Mouse (Mus musculus): ENCODE measurements around the gene Tet3. TPM values are rescaled to one million over a fixed set of nuclear protein-coding genes. Genes with fewer than 3 reads are reported as not detected.

Tet3 gene
- polyA plus RNA-seq, 1 experiment = 32.6 TPM

DNA sequence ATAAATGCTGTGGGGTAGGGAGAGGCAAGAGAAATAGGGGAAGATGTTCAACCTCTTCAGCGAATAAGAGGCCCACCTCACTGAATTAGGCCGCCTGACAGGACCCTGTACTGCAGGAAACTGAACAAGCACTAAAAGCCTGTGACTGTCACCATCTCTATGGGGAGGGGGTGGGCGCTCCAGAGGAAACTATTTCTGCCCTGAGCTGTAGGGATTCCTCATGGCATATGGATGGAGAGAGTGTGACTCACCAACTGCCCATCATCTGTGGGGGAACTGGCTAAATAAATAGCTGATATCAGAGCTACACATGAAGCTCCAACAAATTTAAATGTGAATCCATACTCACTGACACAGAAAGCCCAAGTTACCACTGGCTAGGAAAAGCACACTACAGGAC lies 87.5 kb downstream of the Tet3 start:
- Histone ChIP-seq H3K4me1 (replicated peaks; ENCODE audit: control insufficient read depth, insufficient read depth, low read length) (no peaks in the 10 kb centered on the region), H3K36me3 (ENCODE audit: control insufficient read depth, insufficient read depth, low read length) (peaks cover 88% of the 10 kb centered on the region), H3K4me3 (ENCODE audit: control insufficient read depth, insufficient read depth, low read length) (no peak overlapping the region), H3K27ac (ENCODE audit: control insufficient read depth, insufficient read depth, low read length) (no peak overlapping the region), H3K27me3 (ENCODE audit: control insufficient read depth, insufficient read depth, low read length) (no peaks in the 10 kb centered on the region)
- WGBS = 97% methylated on average over 3 of the region's 3 CpGs
- TF ChIP-seq CTCF (IDR thresholded peaks at IDR 0.05; ENCODE audit: borderline replicate concordance, control insufficient read depth, extremely low read depth, insufficient read depth, low read length, poor library complexity) = no peak
- TF ChIP-seq POLR2A (IDR thresholded peaks at IDR 0.05; ENCODE audit: control insufficient read depth, extremely low read depth, insufficient read depth, low read length, poor library complexity) = no peak
- DNase-seq = no peak

DNA sequence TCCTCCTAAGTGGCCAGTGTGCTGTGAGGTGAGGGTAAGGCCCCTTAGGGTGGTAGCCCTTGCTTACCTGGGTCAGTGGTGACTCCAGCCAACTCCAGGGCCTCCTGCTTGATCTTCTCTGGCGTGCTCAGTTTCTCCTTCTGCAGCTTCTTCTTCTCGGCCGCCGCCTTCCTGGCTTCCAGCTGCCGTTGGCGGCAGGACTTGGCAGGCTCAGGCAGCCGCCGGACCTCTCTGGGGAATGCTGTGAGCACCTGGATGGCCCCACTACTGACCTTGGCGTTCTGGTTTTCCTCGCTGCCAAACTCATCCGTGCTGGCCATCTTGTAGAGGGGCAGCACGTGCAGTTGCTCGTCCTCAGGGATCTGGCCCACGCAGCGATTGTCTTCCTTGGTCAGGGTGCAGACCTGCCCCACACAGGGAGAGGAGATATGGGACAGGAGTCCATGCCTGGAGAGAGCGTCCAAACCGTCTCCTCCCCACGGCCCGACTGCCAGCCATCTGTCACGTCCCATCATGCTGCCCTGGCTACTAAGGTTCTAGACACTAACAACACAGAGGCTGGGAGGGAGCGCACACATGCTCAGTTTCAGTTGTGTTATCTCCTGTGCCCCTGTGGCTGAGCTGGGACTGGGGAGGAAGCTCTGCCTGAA lies 88.4 kb downstream of the Tet3 start:
- DNase-seq = no peak
- Histone ChIP-seq H3K4me1 (replicated peaks; ENCODE audit: control insufficient read depth, insufficient read depth, low read length) (no peaks in the 10 kb centered on the region), H3K4me3 (ENCODE audit: control insufficient read depth, insufficient read depth, low read length) (no peak overlapping the region), H3K27me3 (ENCODE audit: control insufficient read depth, insufficient read depth, low read length) (no peaks in the 10 kb centered on the region), H3K36me3 (ENCODE audit: control insufficient read depth, insufficient read depth, low read length) (peaks cover 78% of the 10 kb centered on the region), H3K27ac (ENCODE audit: control insufficient read depth, insufficient read depth, low read length) (no peak overlapping the region)
- TF ChIP-seq CTCF (IDR thresholded peaks at IDR 0.05; ENCODE audit: borderline replicate concordance, control insufficient read depth, extremely low read depth, insufficient read depth, low read length, poor library complexity) (no peak), POLR2A (IDR thresholded peaks at IDR 0.05; ENCODE audit: control insufficient read depth, extremely low read depth, insufficient read depth, low read length, poor library complexity) (no peak)
- 98% methylated on average over 21 of the region's 21 CpGs for WGBS

DNA sequence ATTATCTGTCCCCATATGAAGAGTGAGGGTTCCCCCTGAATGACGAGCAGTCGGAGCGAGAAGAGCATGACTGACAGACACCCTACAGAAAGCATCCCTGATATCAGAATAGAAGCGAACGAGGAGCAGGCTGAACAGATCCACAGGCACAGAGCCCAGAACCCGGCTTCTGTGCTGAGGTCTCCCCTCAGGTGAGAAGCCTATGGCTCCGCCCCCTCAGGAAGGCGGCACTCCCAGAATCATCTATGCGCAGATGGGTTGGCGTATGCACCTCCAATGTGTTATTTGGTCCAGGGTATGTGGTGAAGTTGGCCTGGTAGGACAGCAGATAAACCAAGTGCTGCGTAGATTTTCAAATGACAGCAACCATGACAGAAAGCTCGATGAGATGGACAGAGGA lies 95.8 kb downstream of the Tet3 start:
- no peaks in the 10 kb centered on the region for H3K27me3 ChIP-seq (ENCODE audit: control insufficient read depth, insufficient read depth, low read length)
- no peaks in the 10 kb centered on the region for H3K4me1 ChIP-seq (replicated peaks; ENCODE audit: control insufficient read depth, insufficient read depth, low read length)
- 94% methylated on average over 12 of the region's 12 CpGs for WGBS
- no peak overlapping the region for H3K4me3 ChIP-seq (ENCODE audit: control insufficient read depth, insufficient read depth, low read length)
- DNase-seq = no peak
- peaks cover 6% of the 10 kb centered on the region for H3K36me3 ChIP-seq (ENCODE audit: control insufficient read depth, insufficient read depth, low read length)
- TF ChIP-seq POLR2A (IDR thresholded peaks at IDR 0.05; ENCODE audit: control insufficient read depth, extremely low read depth, insufficient read depth, low read length, poor library complexity) (no peak), CTCF (IDR thresholded peaks at IDR 0.05; ENCODE audit: borderline replicate concordance, control insufficient read depth, extremely low read depth, insufficient read depth, low read length, poor library complexity) (no peak)
- H3K27ac ChIP-seq (ENCODE audit: control insufficient read depth, insufficient read depth, low read length) = no peak overlapping the region

DNA sequence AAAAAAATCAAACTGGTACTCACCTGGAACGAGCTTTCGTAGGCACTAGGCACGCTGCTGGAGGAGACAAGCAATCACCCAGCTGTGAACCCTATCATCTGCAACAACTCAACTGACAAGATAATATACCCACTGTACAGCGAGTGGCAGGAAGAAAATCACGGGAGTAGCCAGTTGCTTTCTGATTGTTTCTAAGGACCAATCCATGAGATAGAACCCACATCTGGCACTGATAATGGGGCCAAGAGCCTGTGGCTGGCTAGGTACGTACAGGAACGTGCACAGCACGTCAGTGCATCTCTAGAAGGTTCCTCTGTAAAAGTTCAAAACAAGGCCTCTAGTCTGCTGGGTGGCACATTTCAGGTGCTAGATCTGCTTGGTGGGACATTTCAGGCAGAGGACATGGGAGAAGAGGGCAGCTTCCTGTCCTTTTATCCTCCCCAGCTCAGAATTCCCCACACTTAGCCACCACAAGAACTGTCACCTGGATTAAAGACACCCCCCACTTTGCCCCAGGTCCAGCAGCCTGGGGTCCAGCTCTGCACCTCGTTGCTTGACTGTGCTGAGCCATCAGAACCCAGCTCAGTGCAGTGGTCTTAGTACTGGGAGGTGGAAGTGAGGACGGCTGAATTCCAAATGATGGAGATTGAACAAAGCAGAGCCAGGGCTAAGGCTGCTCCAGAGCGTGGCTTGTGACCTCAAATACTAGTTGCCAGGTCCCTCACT lies 97.2 kb downstream of the Tet3 start:
- H3K4me3 ChIP-seq (ENCODE audit: control insufficient read depth, insufficient read depth, low read length) = no peak overlapping the region
- H3K36me3 ChIP-seq (ENCODE audit: control insufficient read depth, insufficient read depth, low read length) = no peaks in the 10 kb centered on the region
- DNase-seq = no peak
- TF ChIP-seq POLR2A (IDR thresholded peaks at IDR 0.05; ENCODE audit: control insufficient read depth, extremely low read depth, insufficient read depth, low read length, poor library complexity) = no peak
- TF ChIP-seq CTCF (IDR thresholded peaks at IDR 0.05; ENCODE audit: borderline replicate concordance, control insufficient read depth, extremely low read depth, insufficient read depth, low read length, poor library complexity) = no peak
- no peaks in the 10 kb centered on the region for H3K27me3 ChIP-seq (ENCODE audit: control insufficient read depth, insufficient read depth, low read length)
- no peaks in the 10 kb centered on the region for H3K4me1 ChIP-seq (replicated peaks; ENCODE audit: control insufficient read depth, insufficient read depth, low read length)
- WGBS = 95% methylated on average over 11 of the region's 11 CpGs
- H3K27ac ChIP-seq (ENCODE audit: control insufficient read depth, insufficient read depth, low read length) = no peak overlapping the region

DNA sequence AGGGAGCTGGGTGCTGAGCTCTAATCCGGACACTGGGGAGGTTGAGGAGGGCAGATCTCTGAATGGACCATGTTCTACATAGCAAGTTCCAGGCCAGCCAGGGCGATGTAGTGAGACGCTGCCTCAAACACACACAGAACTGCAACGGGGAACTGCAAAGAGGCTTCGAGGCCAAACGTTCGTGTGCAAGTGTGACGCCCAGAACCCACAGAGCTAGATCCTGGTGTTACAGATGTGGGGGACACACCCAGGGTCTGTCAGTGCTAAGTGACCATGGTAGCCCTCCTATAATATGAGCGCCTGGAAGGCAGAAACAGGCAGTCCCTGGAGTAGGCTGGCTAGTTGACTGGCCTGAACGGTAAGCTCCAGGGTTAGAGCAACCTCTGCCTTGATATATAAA lies 101.4 kb downstream of the Tet3 start:
- no peaks in the 10 kb centered on the region for H3K4me1 ChIP-seq (replicated peaks; ENCODE audit: control insufficient read depth, insufficient read depth, low read length)
- H3K4me3 ChIP-seq (ENCODE audit: control insufficient read depth, insufficient read depth, low read length) = no peak overlapping the region
- H3K27ac ChIP-seq (ENCODE audit: control insufficient read depth, insufficient read depth, low read length) = no peak overlapping the region
- no peaks in the 10 kb centered on the region for H3K27me3 ChIP-seq (ENCODE audit: control insufficient read depth, insufficient read depth, low read length)
- WGBS = 93% methylated on average over 10 of the region's 10 CpGs
- no peak for TF ChIP-seq POLR2A (IDR thresholded peaks at IDR 0.05; ENCODE audit: control insufficient read depth, extremely low read depth, insufficient read depth, low read length, poor library complexity)
- TF ChIP-seq CTCF (IDR thresholded peaks at IDR 0.05; ENCODE audit: borderline replicate concordance, control insufficient read depth, extremely low read depth, insufficient read depth, low read length, poor library complexity) = no peak
- DNase-seq = no peak
- H3K36me3 ChIP-seq (ENCODE audit: control insufficient read depth, insufficient read depth, low read length) = no peaks in the 10 kb centered on the region

DNA sequence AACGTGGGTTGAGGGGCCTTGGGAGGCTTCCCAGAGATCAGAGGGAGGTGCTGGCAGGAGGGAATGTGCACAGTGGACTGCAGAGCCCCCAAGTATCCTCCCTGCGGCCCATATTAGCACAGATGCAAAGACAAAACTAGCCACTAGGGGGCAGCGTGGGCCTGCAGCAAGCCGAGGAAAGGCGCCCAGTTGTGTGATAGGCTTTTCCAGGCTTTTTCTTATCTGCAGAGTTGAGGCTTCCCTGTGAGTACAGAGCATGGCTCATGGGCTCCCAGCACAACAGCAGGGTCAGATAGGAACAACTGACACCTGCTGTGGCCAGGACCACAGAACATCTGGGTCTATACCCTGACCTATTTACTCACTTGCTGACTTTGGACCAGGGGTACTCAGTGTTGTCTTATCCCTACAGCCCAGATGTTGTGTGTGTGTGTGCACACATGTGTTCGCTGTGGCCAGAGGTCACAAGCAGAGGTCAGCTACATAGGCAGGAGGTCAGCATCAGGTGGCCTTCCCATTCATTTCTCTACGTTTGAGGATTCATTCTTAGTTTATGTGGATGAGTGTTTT lies 102.2 kb downstream of the Tet3 start:
- no peak overlapping the region for H3K4me3 ChIP-seq (ENCODE audit: control insufficient read depth, insufficient read depth, low read length)
- DNase-seq = peak; percentile 86
- no peaks in the 10 kb centered on the region for H3K4me1 ChIP-seq (replicated peaks; ENCODE audit: control insufficient read depth, insufficient read depth, low read length)
- no peak overlapping the region for H3K27ac ChIP-seq (ENCODE audit: control insufficient read depth, insufficient read depth, low read length)
- H3K27me3 ChIP-seq (ENCODE audit: control insufficient read depth, insufficient read depth, low read length) = no peaks in the 10 kb centered on the region
- TF ChIP-seq POLR2A (IDR thresholded peaks at IDR 0.05; ENCODE audit: control insufficient read depth, extremely low read depth, insufficient read depth, low read length, poor library complexity) (no peak), CTCF (IDR thresholded peaks at IDR 0.05; ENCODE audit: borderline replicate concordance, control insufficient read depth, extremely low read depth, insufficient read depth, low read length, poor library complexity) (peak; percentile 89)
- H3K36me3 ChIP-seq (ENCODE audit: control insufficient read depth, insufficient read depth, low read length) = no peaks in the 10 kb centered on the region
- 37% methylated on average over 7 of the region's 7 CpGs for whole genome bisulfite sequencing

Measured in thymus, adult 2 months (tissue).